Mouse (Mus musculus): ENCODE data around the gene Ptprf. TPM values are rescaled to one million over a fixed set of nuclear protein-coding genes. Genes with fewer than 3 reads are reported as not detected.
A peak's percentile ranks its signal among the peaks of the same experiment; 100 is the strongest.

Ptprf gene
- polyA plus RNA-seq, 1 experiment from 2014 or later, result 79.7 TPM

- H3K4me2 ChIP-seq (ENCODE audit: low read depth, low read length), result no peak overlapping the region
- H3K4me3 ChIP-seq (ENCODE audit: low read length), result no peak overlapping the region
- peaks cover 42% of the 10 kb centered on the region for H3K36me3 ChIP-seq (ENCODE audit: control insufficient read depth, insufficient read depth, low read length)
- H3K9me3 ChIP-seq (ENCODE audit: control insufficient read depth, low read length), result no peaks in the 10 kb centered on the region
- 83% methylated on average over 5 of the region's 5 CpGs for WGBS
- ATAC-seq (ENCODE audit: low read depth), result no peak
- no peaks in the 10 kb centered on the region for H3K4me1 ChIP-seq (replicated peaks; ENCODE audit: control insufficient read depth, insufficient read depth, low read length)
- no peak overlapping the region for H3K27ac ChIP-seq (ENCODE audit: low read length)
- no peak overlapping the region for H3K9ac ChIP-seq (ENCODE audit: low read length)
- H3K27me3 ChIP-seq (ENCODE audit: control insufficient read depth, insufficient read depth, low read depth, low read length), result no peaks in the 10 kb centered on the region
Observed at GRCm38 (mm10) chr4:118218521-118218920, 72.7 kb downstream of the Ptprf start.

GRCm38 (mm10) chr4:118216726-118217595 lies 74.2 kb downstream of the Ptprf start:
- Histone ChIP-seq H3K4me1 (replicated peaks; ENCODE audit: control insufficient read depth, insufficient read depth, low read length) (no peaks in the 10 kb centered on the region), H3K4me2 (ENCODE audit: low read depth, low read length) (no peak overlapping the region), H3K9ac (ENCODE audit: low read length) (no peak overlapping the region), H3K27ac (ENCODE audit: low read length) (no peak overlapping the region), H3K9me3 (ENCODE audit: control insufficient read depth, low read length) (no peaks in the 10 kb centered on the region), H3K27me3 (ENCODE audit: control insufficient read depth, insufficient read depth, low read depth, low read length) (no peaks in the 10 kb centered on the region), H3K4me3 (ENCODE audit: low read length) (no peak overlapping the region), H3K36me3 (ENCODE audit: control insufficient read depth, insufficient read depth, low read length) (peaks cover 46% of the 10 kb centered on the region)
- ATAC-seq (ENCODE audit: low read depth), result 0 out of 2 replicates have a peak, but pooled peaks have one; percentile 35
- 76% methylated on average over 17 of the region's 17 CpGs for WGBS

- no peaks in the 10 kb centered on the region for H3K4me1 ChIP-seq (replicated peaks; ENCODE audit: control insufficient read depth, insufficient read depth, low read length)
- no peak for ATAC-seq (ENCODE audit: low read depth)
- no peak overlapping the region for H3K4me2 ChIP-seq (ENCODE audit: low read depth, low read length)
- no peaks in the 10 kb centered on the region for H3K9me3 ChIP-seq (ENCODE audit: control insufficient read depth, low read length)
- H3K27me3 ChIP-seq (ENCODE audit: control insufficient read depth, insufficient read depth, low read depth, low read length), result no peaks in the 10 kb centered on the region
- H3K9ac ChIP-seq (ENCODE audit: low read length), result no peak overlapping the region
- H3K27ac ChIP-seq (ENCODE audit: low read length), result no peak overlapping the region
- 86% methylated on average over 1 of the region's 1 CpGs for WGBS
- H3K36me3 ChIP-seq (ENCODE audit: control insufficient read depth, insufficient read depth, low read length), result peaks cover 50% of the 10 kb centered on the region
- H3K4me3 ChIP-seq (ENCODE audit: low read length), result no peak overlapping the region
Observed at GRCm38 (mm10) chr4:118214891-118215290, 76.3 kb downstream of the Ptprf start.

- no peak for ATAC-seq (ENCODE audit: low read depth)
- no peaks in the 10 kb centered on the region for H3K4me1 ChIP-seq (replicated peaks; ENCODE audit: control insufficient read depth, insufficient read depth, low read length)
- H3K4me2 ChIP-seq (ENCODE audit: low read depth, low read length), result no peak overlapping the region
- H3K9me3 ChIP-seq (ENCODE audit: control insufficient read depth, low read length), result no peaks in the 10 kb centered on the region
- H3K9ac ChIP-seq (ENCODE audit: low read length), result no peak overlapping the region
- H3K36me3 ChIP-seq (ENCODE audit: control insufficient read depth, insufficient read depth, low read length), result peaks cover 30% of the 10 kb centered on the region
- H3K27me3 ChIP-seq (ENCODE audit: control insufficient read depth, insufficient read depth, low read depth, low read length), result no peaks in the 10 kb centered on the region
- H3K27ac ChIP-seq (ENCODE audit: low read length), result no peak overlapping the region
- no peak overlapping the region for H3K4me3 ChIP-seq (ENCODE audit: low read length)
- WGBS, result 73% methylated on average over 10 of the region's 10 CpGs
Observed at GRCm38 (mm10) chr4:118206918-118207640, 84.1 kb downstream of the Ptprf start.

GRCm38 (mm10) chr4:118205906-118206305 lies 85.3 kb downstream of the Ptprf start:
- H3K4me2 ChIP-seq (ENCODE audit: low read depth, low read length), result no peak overlapping the region
- 0 out of 2 replicates have a peak, but pooled peaks have one; percentile 20 for ATAC-seq (ENCODE audit: low read depth)

GRCm38 (mm10) chr4:118199093-118199492 lies 92.1 kb downstream of the Ptprf start:
- no peak for ATAC-seq (ENCODE audit: low read depth)
- 89% methylated on average over 2 of the region's 2 CpGs for WGBS
- Histone ChIP-seq H3K9ac (ENCODE audit: low read length) (no peak overlapping the region), H3K27me3 (ENCODE audit: control insufficient read depth, insufficient read depth, low read depth, low read length) (no peaks in the 10 kb centered on the region), H3K4me3 (ENCODE audit: low read length) (no peak overlapping the region), H3K9me3 (ENCODE audit: control insufficient read depth, low read length) (no peaks in the 10 kb centered on the region), H3K27ac (ENCODE audit: low read length) (no peak overlapping the region), H3K4me2 (ENCODE audit: low read depth, low read length) (no peak overlapping the region), H3K36me3 (ENCODE audit: control insufficient read depth, insufficient read depth, low read length) (no peaks in the 10 kb centered on the region), H3K4me1 (replicated peaks; ENCODE audit: control insufficient read depth, insufficient read depth, low read length) (no peaks in the 10 kb centered on the region)

More at GRCm38 (mm10) chr4:118205906-118206305, 85.3 kb downstream of the Ptprf start:
- H3K4me1 ChIP-seq (replicated peaks; ENCODE audit: control insufficient read depth, insufficient read depth, low read length), result no peaks in the 10 kb centered on the region
- H3K36me3 ChIP-seq (ENCODE audit: control insufficient read depth, insufficient read depth, low read length), result peaks cover 19% of the 10 kb centered on the region
- H3K9me3 ChIP-seq (ENCODE audit: control insufficient read depth, low read length), result no peaks in the 10 kb centered on the region
- H3K4me3 ChIP-seq (ENCODE audit: low read length), result no peak overlapping the region
- no peak overlapping the region for H3K9ac ChIP-seq (ENCODE audit: low read length)
- 79% methylated on average over 2 of the region's 2 CpGs for WGBS
- H3K27ac ChIP-seq (ENCODE audit: low read length), result no peak overlapping the region
- no peaks in the 10 kb centered on the region for H3K27me3 ChIP-seq (ENCODE audit: control insufficient read depth, insufficient read depth, low read depth, low read length)

GRCm38 (mm10) chr4:118198606-118199005 lies 92.6 kb downstream of the Ptprf start:
- no peak overlapping the region for H3K27ac ChIP-seq (ENCODE audit: low read length)
- H3K36me3 ChIP-seq (ENCODE audit: control insufficient read depth, insufficient read depth, low read length), result no peaks in the 10 kb centered on the region
- H3K27me3 ChIP-seq (ENCODE audit: control insufficient read depth, insufficient read depth, low read depth, low read length), result no peaks in the 10 kb centered on the region
- no peak overlapping the region for H3K4me3 ChIP-seq (ENCODE audit: low read length)
- no peak overlapping the region for H3K9ac ChIP-seq (ENCODE audit: low read length)
- WGBS, result 52% methylated on average over 3 of the region's 3 CpGs
- ATAC-seq (ENCODE audit: low read depth), result peak; percentile 23; the same call in 1 of the 2 replicates
- no peaks in the 10 kb centered on the region for H3K4me1 ChIP-seq (replicated peaks; ENCODE audit: control insufficient read depth, insufficient read depth, low read length)
- no peaks in the 10 kb centered on the region for H3K9me3 ChIP-seq (ENCODE audit: control insufficient read depth, low read length)
- H3K4me2 ChIP-seq (ENCODE audit: low read depth, low read length), result no peak overlapping the region

GRCm38 (mm10) chr4:118196185-118196584 lies 95.0 kb downstream of the Ptprf start:
- H3K36me3 ChIP-seq (ENCODE audit: control insufficient read depth, insufficient read depth, low read length), result no peaks in the 10 kb centered on the region
- H3K9ac ChIP-seq (ENCODE audit: low read length), result no peak overlapping the region
- no peak overlapping the region for H3K4me2 ChIP-seq (ENCODE audit: low read depth, low read length)
- H3K9me3 ChIP-seq (ENCODE audit: control insufficient read depth, low read length), result no peaks in the 10 kb centered on the region
- no peaks in the 10 kb centered on the region for H3K27me3 ChIP-seq (ENCODE audit: control insufficient read depth, insufficient read depth, low read depth, low read length)
- 72% methylated on average over 10 of the region's 10 CpGs for WGBS
- no peaks in the 10 kb centered on the region for H3K4me1 ChIP-seq (replicated peaks; ENCODE audit: control insufficient read depth, insufficient read depth, low read length)
- H3K4me3 ChIP-seq (ENCODE audit: low read length), result no peak overlapping the region
- ATAC-seq (ENCODE audit: low read depth), result no peak
- no peak overlapping the region for H3K27ac ChIP-seq (ENCODE audit: low read length)
